Mouse (Mus musculus): Measurements from ENCODE around the gene Pds5a.

Pds5a gene

GRCm38 (mm10) chr5:65565486-65565885, 132.6 kb downstream of the Pds5a start:
- DNase-seq (ENCODE audit: low spot score) = no peak

GRCm38 (mm10) chr5:65561125-65561893, 136.8 kb downstream of the Pds5a start:
- no peak for DNase-seq (ENCODE audit: low spot score)

GRCm38 (mm10) chr5:65557109-65557508, 141.0 kb downstream of the Pds5a start:
- no peak for DNase-seq (ENCODE audit: low spot score)

Data from layer of hippocampus, adult 9-10 months (tissue).